Mouse (Mus musculus): ENCODE measurements at regions not wholly inside any gene's neighbourhood (a gene's known extent, or its start where the extent isn't known, plus 50 kb on each side); places are given as distances from the start of the nearest gene placed in this dataset.

GRCm38 (mm10) chr3:41296152-41296809 is 213.4 kb upstream of the Pgrmc2 start:
- DNase-seq, result peak; percentile 9

- DNase-seq, result peak; percentile 48
These were observed 212.3 kb upstream of the Pgrmc2 start for GRCm38 (mm10) chr3:41295150-41295549.

GRCm38 (mm10) chr3:41290535-41291307 is 207.9 kb upstream of the Pgrmc2 start:
- DNase-seq, result no peak

GRCm38 (mm10) chr3:41288735-41289134 is 205.9 kb upstream of the Pgrmc2 start:
- no peak for DNase-seq

GRCm38 (mm10) chr3:41288066-41288465 is 205.2 kb upstream of the Pgrmc2 start:
- DNase-seq, result no peak

GRCm38 (mm10) chr3:41285336-41285735 is 202.5 kb upstream of the Pgrmc2 start:
- DNase-seq, result no peak

- DNase-seq, result peak; percentile 76
These were observed 202.1 kb upstream of the Pgrmc2 start for GRCm38 (mm10) chr3:41284897-41285296.

GRCm38 (mm10) chr3:41282431-41283037 is 199.7 kb upstream of the Pgrmc2 start:
- DNase-seq, result no peak

GRCm38 (mm10) chr3:41276096-41276495 is 193.2 kb upstream of the Pgrmc2 start:
- DNase-seq, result no peak

- no peak for DNase-seq
These were observed 185.7 kb upstream of the Pgrmc2 start for GRCm38 (mm10) chr3:41268516-41268915.

GRCm38 (mm10) chr3:41266216-41266615 is 183.4 kb upstream of the Pgrmc2 start:
- no peak for DNase-seq

GRCm38 (mm10) chr3:41265399-41265798 is 182.6 kb upstream of the Pgrmc2 start:
- DNase-seq, result no peak

GRCm38 (mm10) chr3:41258291-41258690 is 175.4 kb upstream of the Pgrmc2 start:
- peak; percentile 59 for DNase-seq

- no peak for DNase-seq
These were observed 162.1 kb upstream of the Pgrmc2 start for GRCm38 (mm10) chr3:41244960-41245359.

GRCm38 (mm10) chr3:41241856-41242552 is 159.2 kb upstream of the Pgrmc2 start:
- no peak for DNase-seq

- DNase-seq, result no peak
These were observed 157.0 kb upstream of the Pgrmc2 start for GRCm38 (mm10) chr3:41239801-41240200.

GRCm38 (mm10) chr3:41239246-41239645 is 156.4 kb upstream of the Pgrmc2 start:
- DNase-seq, result no peak

GRCm38 (mm10) chr3:41238046-41238445 is 155.2 kb upstream of the Pgrmc2 start:
- DNase-seq, result no peak

- DNase-seq, result no peak
These were observed 152.8 kb upstream of the Pgrmc2 start for GRCm38 (mm10) chr3:41235610-41236009.

GRCm38 (mm10) chr3:41234994-41235393 is 152.1 kb upstream of the Pgrmc2 start:
- DNase-seq, result no peak

- no peak for DNase-seq
These were observed 151.3 kb upstream of the Pgrmc2 start for GRCm38 (mm10) chr3:41234191-41234590.

GRCm38 (mm10) chr3:41233439-41233838 is 150.6 kb upstream of the Pgrmc2 start:
- DNase-seq, result no peak

GRCm38 (mm10) chr3:41230961-41231377 is 148.1 kb upstream of the Pgrmc2 start:
- DNase-seq, result no peak
